Mouse (Mus musculus): ENCODE data around the gene Vmn2r54. TPM values are rescaled to one million over a fixed set of nuclear protein-coding genes. Genes with fewer than 3 reads are reported as not detected.
"Not testable (repeated sequence)": the region's sequence is repeated elsewhere in the genome, so short reads cannot be mapped to it uniquely, and the experiment has no call there.

Vmn2r54 gene
- not detected in 2 replicates for polyA plus RNA-seq (2015; fragmentation: Nextera tagmentation; extraction: Ambion mirVana)

GRCm38 (mm10) chr7:12640219-12640618 lies at the start of gene Vmn2r54:
Gene Vmn2r54, minus strand, starts transcription at chr7:12640319.
- H3K4me3 ChIP-seq (ENCODE audit: low read depth, low read length); DNase-seq (ENCODE audit: low spot score); H3K27ac ChIP-seq (replicated peaks); H3K9me3 ChIP-seq (ENCODE audit: control insufficient read depth, low read length); H3K27me3 ChIP-seq (ENCODE audit: control insufficient read depth, insufficient read depth, low read length); H3K9ac ChIP-seq (ENCODE audit: low read length); H3K36me3 ChIP-seq (ENCODE audit: control insufficient read depth, insufficient read depth, low read length); ATAC-seq (ENCODE audit: low FRiP score, low TSS enrichment); H3K4me1 ChIP-seq (replicated peaks; ENCODE audit: control insufficient read depth, insufficient read depth); H3K4me2 ChIP-seq (replicated peaks; ENCODE audit: low read depth): not testable (repeated sequence)
- WGBS: 86% methylated on average over 3 of the region's 4 CpGs

GRCm38 (mm10) chr7:12684903-12685302 lies 44.8 kb upstream of the Vmn2r54 start, which contains the start of gene Vmn2r55:
Gene Vmn2r55, minus strand, starts transcription at chr7:12685003.
- not testable (repeated sequence) for H3K4me1 ChIP-seq (replicated peaks; ENCODE audit: control insufficient read depth, insufficient read depth); DNase-seq (ENCODE audit: low spot score); H3K36me3 ChIP-seq (ENCODE audit: control insufficient read depth, insufficient read depth, low read length); H3K9me3 ChIP-seq (ENCODE audit: control insufficient read depth, low read length); H3K27ac ChIP-seq (replicated peaks); H3K27me3 ChIP-seq (ENCODE audit: control insufficient read depth, insufficient read depth, low read length); ATAC-seq (ENCODE audit: low FRiP score, low TSS enrichment); H3K4me3 ChIP-seq (ENCODE audit: low read depth, low read length); H3K9ac ChIP-seq (ENCODE audit: low read length); H3K4me2 ChIP-seq (replicated peaks; ENCODE audit: low read depth)
- 86% methylated on average over 3 of the region's 3 CpGs for WGBS

GRCm38 (mm10) chr7:12608688-12609087 lies 31.4 kb downstream of the Vmn2r54 start, which contains the start of gene Vmn2r53:
Gene Vmn2r53, minus strand, starts transcription at chr7:12608788.
- Histone ChIP-seq H3K4me2 (replicated peaks; ENCODE audit: low read depth) (no peak within 1 kb of the TSS), H3K4me1 (replicated peaks; ENCODE audit: control insufficient read depth, insufficient read depth) (no peaks in the 10 kb centered on the region), H3K9me3 (ENCODE audit: control insufficient read depth, low read length) (peaks cover 3% of the 10 kb centered on the region; the same call in 1 of the 2 replicates), H3K27ac (replicated peaks) (no peak within 1 kb of the TSS), H3K36me3 (ENCODE audit: control insufficient read depth, insufficient read depth, low read length) (no peaks in the 10 kb centered on the region), H3K4me3 (ENCODE audit: low read depth, low read length) (no peak within 1 kb of the TSS), H3K9ac (ENCODE audit: low read length) (no peak within 1 kb of the TSS), H3K27me3 (ENCODE audit: control insufficient read depth, insufficient read depth, low read length) (no peaks in the 10 kb centered on the region)
- TF ChIP-seq EP300 (optimal IDR thresholded peaks at IDR 0.05) (no peak), CTCF (IDR thresholded peaks at IDR 0.05; ENCODE audit: low read depth) (no peak)
- no peak for DNase-seq (ENCODE audit: low spot score)
- no peak for ATAC-seq (ENCODE audit: low FRiP score, low TSS enrichment)

Other genes starting within 250 kb of the Vmn2r54 start
- 1.8 TPM in 2 replicates for gene Zfp551, start 217.6 kb downstream of the Vmn2r54 start, polyA plus RNA-seq (2015; fragmentation: Nextera tagmentation; extraction: Ambion mirVana)
- 5.4 and 5.7 TPM in 2 replicates for gene Zfp606, start 162.0 kb downstream of the Vmn2r54 start, polyA plus RNA-seq (2015; fragmentation: Nextera tagmentation; extraction: Ambion mirVana)
- not detected in 2 replicates for gene 2900092C05Rik, start 127.8 kb downstream of the Vmn2r54 start, polyA plus RNA-seq (2015; fragmentation: Nextera tagmentation; extraction: Ambion mirVana)
- gene Vmn2r53, start 31.5 kb downstream of the Vmn2r54 start, polyA plus RNA-seq (2015; fragmentation: Nextera tagmentation; extraction: Ambion mirVana): 0.02 TPM in 1 of 2 replicates, not detected in the other
- not detected in 2 replicates for gene Vmn2r55, start 44.7 kb upstream of the Vmn2r54 start, polyA plus RNA-seq (2015; fragmentation: Nextera tagmentation; extraction: Ambion mirVana)
- 0.02 TPM in 1 of 2 replicates, not detected in the other for gene Vmn2r56, start 94.7 kb upstream of the Vmn2r54 start, polyA plus RNA-seq (2015; fragmentation: Nextera tagmentation; extraction: Ambion mirVana)
- 1.3 and 1.7 TPM in 2 replicates for gene Zscan18, start 163.3 kb upstream of the Vmn2r54 start, polyA plus RNA-seq (2015; fragmentation: Nextera tagmentation; extraction: Ambion mirVana)
- 5.9 and 6.4 TPM in 2 replicates for gene Zfp329, start 178.5 kb upstream of the Vmn2r54 start, polyA plus RNA-seq (2015; fragmentation: Nextera tagmentation; extraction: Ambion mirVana)
- 15.9 and 16.9 TPM in 2 replicates for gene Zfp110, start 194.4 kb upstream of the Vmn2r54 start, polyA plus RNA-seq (2015; fragmentation: Nextera tagmentation; extraction: Ambion mirVana)
- 1.5 and 1.6 TPM in 2 replicates for gene Zfp128, start 240.9 kb upstream of the Vmn2r54 start, polyA plus RNA-seq (2015; fragmentation: Nextera tagmentation; extraction: Ambion mirVana)

All from stomach, postnatal 0 days (tissue).